Mouse (Mus musculus): ENCODE measurements around the gene Trpc4ap.

Trpc4ap gene

GRCm38 (mm10) chr2:155693136-155693535 is 952 bp upstream of the Trpc4ap start:
- DNase-seq (ENCODE audit: low read depth, low spot score) = no peak

GRCm38 (mm10) chr2:155691336-155691722 is 855 bp downstream of the Trpc4ap start:
- DNase-seq (ENCODE audit: low read depth, low spot score) = no peak

- DNase-seq (ENCODE audit: low read depth, low spot score) = no peak
Measured at GRCm38 (mm10) chr2:155689211-155689610, 3.0 kb downstream of the Trpc4ap start.

GRCm38 (mm10) chr2:155687746-155688145 is 4.4 kb downstream of the Trpc4ap start:
- no peak for DNase-seq (ENCODE audit: low read depth, low spot score)

GRCm38 (mm10) chr2:155686572-155686971 is 5.6 kb downstream of the Trpc4ap start:
- no peak for DNase-seq (ENCODE audit: low read depth, low spot score)

- DNase-seq (ENCODE audit: low read depth, low spot score) = no peak
Measured at GRCm38 (mm10) chr2:155683821-155684220, 8.4 kb downstream of the Trpc4ap start.

GRCm38 (mm10) chr2:155683137-155683536 is 9.0 kb downstream of the Trpc4ap start:
- DNase-seq (ENCODE audit: low read depth, low spot score) = no peak

GRCm38 (mm10) chr2:155681874-155682273 is 10.3 kb downstream of the Trpc4ap start:
- DNase-seq (ENCODE audit: low read depth, low spot score) = no peak

- DNase-seq (ENCODE audit: low read depth, low spot score) = no peak
Measured at GRCm38 (mm10) chr2:155681194-155681593, 11.0 kb downstream of the Trpc4ap start.

- no peak for DNase-seq (ENCODE audit: low read depth, low spot score)
Measured at GRCm38 (mm10) chr2:155680591-155680990, 11.6 kb downstream of the Trpc4ap start.

- no peak for DNase-seq (ENCODE audit: low read depth, low spot score)
Measured at GRCm38 (mm10) chr2:155679586-155680110, 12.5 kb downstream of the Trpc4ap start.

- DNase-seq (ENCODE audit: low read depth, low spot score) = no peak
Measured at GRCm38 (mm10) chr2:155675118-155675517, 17.1 kb downstream of the Trpc4ap start.

- DNase-seq (ENCODE audit: low read depth, low spot score) = peak; percentile 50
Measured at GRCm38 (mm10) chr2:155673546-155673945, 18.6 kb downstream of the Trpc4ap start.

- DNase-seq (ENCODE audit: low read depth, low spot score) = no peak
Measured at GRCm38 (mm10) chr2:155671236-155671635, 20.9 kb downstream of the Trpc4ap start.

GRCm38 (mm10) chr2:155668461-155668860 is 23.7 kb downstream of the Trpc4ap start:
- DNase-seq (ENCODE audit: low read depth, low spot score) = peak; percentile 13

GRCm38 (mm10) chr2:155667881-155668280 is 24.3 kb downstream of the Trpc4ap start:
- DNase-seq (ENCODE audit: low read depth, low spot score) = no peak

- DNase-seq (ENCODE audit: low read depth, low spot score) = no peak
Measured at GRCm38 (mm10) chr2:155663910-155664460, 28.2 kb downstream of the Trpc4ap start.

GRCm38 (mm10) chr2:155663097-155663496 is 29.1 kb downstream of the Trpc4ap start:
- DNase-seq (ENCODE audit: low read depth, low spot score) = no peak

GRCm38 (mm10) chr2:155662390-155662789 is 29.8 kb downstream of the Trpc4ap start:
- no peak for DNase-seq (ENCODE audit: low read depth, low spot score)

GRCm38 (mm10) chr2:155655759-155656372 is 36.3 kb downstream of the Trpc4ap start:
- no peak for DNase-seq (ENCODE audit: low read depth, low spot score)

- no peak for DNase-seq (ENCODE audit: low read depth, low spot score)
Measured at GRCm38 (mm10) chr2:155652618-155653017, 39.6 kb downstream of the Trpc4ap start.

GRCm38 (mm10) chr2:155645746-155646145 is 46.4 kb downstream of the Trpc4ap start:
- DNase-seq (ENCODE audit: low read depth, low spot score) = no peak
